Mouse (Mus musculus) lung, postnatal 0 days (tissue): ENCODE data around the gene Klk8. TPM values are rescaled to one million over a fixed set of nuclear protein-coding genes. Genes with fewer than 3 reads are reported as not detected.

Source experiments
- ATAC-seq: fragments of 200-750 bp; cut with Nextera tagmentation; 2 replicates; pipeline ENCODE4 v1.8.0; 2017; ENCODE audit warnings: moderate library complexity
- DNase-seq: peaks from one replicate; pipeline ENCODE4 v3.0.0-alpha.2; 2016; ENCODE audit warnings: low spot score
- H3K27ac ChIP-seq: fragments of 300-500 bp; sonication (generic); 2 replicates; pipeline ENCODE4 v1.5.1; 2014; ENCODE audit warnings: antibody characterized with exemption, mild to moderate bottlenecking, low read length, mixed read lengths
- H3K27me3 ChIP-seq: fragments of 300-500 bp; sonication (generic); replicated peaks from 2 replicates; pipeline ENCODE4 v1.6.1; 2014; ENCODE audit warnings: low read length, mixed read lengths; ENCODE audit not compliant: insufficient read depth
- H3K36me3 ChIP-seq: fragments of 300-500 bp; sonication (generic); 2 replicates; pipeline ENCODE4 v1.6.1; 2014; ENCODE audit warnings: low read length, mixed read lengths; ENCODE audit not compliant: insufficient read depth
- H3K4me1 ChIP-seq: fragments of 300-500 bp; sonication (generic); 2 replicates; pipeline ENCODE4 v1.6.1; 2014; ENCODE audit warnings: antibody characterized with exemption, low read depth, low read length, mixed read lengths; ENCODE audit not compliant: insufficient read depth
- H3K4me2 ChIP-seq: fragments of 300-500 bp; sonication (generic); replicated peaks from 2 replicates; pipeline ENCODE4 v1.6.1; 2014; ENCODE audit warnings: low read depth, mild to moderate bottlenecking, low read length, moderate library complexity, mixed read lengths
- H3K4me3 ChIP-seq: fragments of 300-500 bp; sonication (generic); 2 replicates; pipeline ENCODE4 v1.5.1; 2014; ENCODE audit warnings: low read depth, low read length
- H3K9ac ChIP-seq: fragments of 300-500 bp; sonication (generic); replicated peaks from 2 replicates; pipeline ENCODE4 v1.6.1; 2014; ENCODE audit warnings: low read depth, mild to moderate bottlenecking
- H3K9me3 ChIP-seq: fragments of 300-500 bp; sonication (generic); 2 replicates; pipeline ENCODE4 v1.6.1; 2016; ENCODE audit warnings: low read length, mixed read lengths
- CTCF ChIP-seq: IDR thresholded peaks from 2 replicates; pipeline ENCODE4 v1.5.1; 2016; ENCODE audit warnings: antibody characterized with exemption, mild to moderate bottlenecking
- EP300 ChIP-seq: IDR thresholded peaks from 2 replicates; pipeline ENCODE4 v1.6.1; 2016; ENCODE audit warnings: antibody characterized with exemption, mild to moderate bottlenecking, control low read depth
- WGBS: fragments of 180-500 bp; shearing (Covaris S2); extraction: QIAGEN DNeasy Blood & Tissue Kit; methylation state at CpG from one replicate; pipeline ENCODE4 v1.1.7; 2014; 5-methylcytosine and 5-hydroxymethylcytosine counted together
- polyA plus RNA-seq: library from polyadenylated mRNA; unstranded; fragments of >200 nt; fragmentation: Nextera tagmentation; extraction: Ambion mirVana; gene quantifications from 2 replicates; pipeline ENCODE4 v1.2.1, GENCODE M21; 2015

The Klk8 gene
- 41.9 and 47.1 TPM in 2 replicates for polyA plus RNA-seq

GRCm38 (mm10) chr7:43797333-43797769 is at the start of gene Klk8:
Gene Klk8, plus strand, starts transcription at chr7:43797577.
- peak within 1 kb of the TSS; percentile 50 for H3K4me3 ChIP-seq
- H3K9ac ChIP-seq, result peak within 1 kb of the TSS; percentile 34; the same call in 1 of the 2 replicates
- ATAC-seq (peak; percentile 49), DNase-seq (peak; percentile 29)
- no peaks in the 10 kb centered on the region for H3K27me3 ChIP-seq
- no peak within 1 kb of the TSS for H3K27ac ChIP-seq
- no peak for TF ChIP-seq CTCF
- no peak for TF ChIP-seq EP300
- H3K9me3 ChIP-seq, result no peaks in the 10 kb centered on the region
- peak within 1 kb of the TSS; percentile 78 for H3K4me2 ChIP-seq
- under 1% methylated on average over 28 of the region's 28 CpGs for WGBS
- H3K4me1 ChIP-seq, result peaks cover 4% of the 10 kb centered on the region; the same call in 1 of the 2 replicates
- no peaks in the 10 kb centered on the region for H3K36me3 ChIP-seq

GRCm38 (mm10) chr7:43747788-43748187 is 49.6 kb upstream of the Klk8 start:
- no peak overlapping the region for H3K4me3 ChIP-seq
- no peaks in the 10 kb centered on the region for H3K9me3 ChIP-seq
- no peaks in the 10 kb centered on the region for H3K27me3 ChIP-seq
- TF ChIP-seq CTCF (no peak), EP300 (peak; percentile 58)
- H3K9ac ChIP-seq, result no peak overlapping the region
- H3K36me3 ChIP-seq, result no peaks in the 10 kb centered on the region
- H3K27ac ChIP-seq, result peak overlapping the region; percentile 51
- 25% methylated on average over 1 of the region's 1 CpGs for WGBS
- H3K4me1 ChIP-seq, result no peaks in the 10 kb centered on the region
- no peak overlapping the region for H3K4me2 ChIP-seq
- ATAC-seq (peak; percentile 74), DNase-seq (peak; percentile 79)

- TF ChIP-seq EP300 (no peak), CTCF (no peak)
Observed at GRCm38 (mm10) chr7:43752806-43753205, 44.6 kb upstream of the Klk8 start.

GRCm38 (mm10) chr7:43766484-43766883 is 30.9 kb upstream of the Klk8 start:
- Histone ChIP-seq H3K9me3 (no peaks in the 10 kb centered on the region), H3K36me3 (no peaks in the 10 kb centered on the region), H3K9ac (no peak overlapping the region), H3K4me1 (no peaks in the 10 kb centered on the region), H3K27ac (no peak overlapping the region), H3K4me2 (no peak overlapping the region), H3K4me3 (no peak overlapping the region), H3K27me3 (no peaks in the 10 kb centered on the region)
- no peak for ATAC-seq
- TF ChIP-seq CTCF (no peak), EP300 (no peak)
- no peak for DNase-seq
- WGBS, result 31% methylated on average over 8 of the region's 8 CpGs

More at GRCm38 (mm10) chr7:43752806-43753205, 44.6 kb upstream of the Klk8 start:
- DNase-seq, result no peak
- Histone ChIP-seq H3K27me3 (no peaks in the 10 kb centered on the region), H3K4me3 (no peak overlapping the region), H3K9ac (no peak overlapping the region), H3K36me3 (no peaks in the 10 kb centered on the region), H3K4me2 (no peak overlapping the region), H3K4me1 (no peaks in the 10 kb centered on the region), H3K27ac (no peak overlapping the region), H3K9me3 (no peaks in the 10 kb centered on the region)
- ATAC-seq, result no peak
- 51% methylated on average over 2 of the region's 2 CpGs for WGBS

GRCm38 (mm10) chr7:43768597-43768996 is 28.8 kb upstream of the Klk8 start, which contains the start of gene Klk12:
Gene Klk12, plus strand, starts transcription at chr7:43768897.
- 70% methylated on average over 4 of the region's 4 CpGs for WGBS
- Histone ChIP-seq H3K4me3 (no peak within 1 kb of the TSS), H3K4me1 (no peaks in the 10 kb centered on the region), H3K27ac (no peak within 1 kb of the TSS), H3K4me2 (no peak within 1 kb of the TSS), H3K27me3 (no peaks in the 10 kb centered on the region), H3K9me3 (no peaks in the 10 kb centered on the region), H3K36me3 (no peaks in the 10 kb centered on the region), H3K9ac (no peak within 1 kb of the TSS)
- no peak for TF ChIP-seq EP300
- no peak for TF ChIP-seq CTCF
- DNase-seq, result no peak
- no peak for ATAC-seq

- Histone ChIP-seq H3K4me1 (no peaks in the 10 kb centered on the region), H3K4me2 (no peak overlapping the region), H3K4me3 (no peak overlapping the region), H3K27ac (no peak overlapping the region), H3K36me3 (no peaks in the 10 kb centered on the region), H3K9me3 (no peaks in the 10 kb centered on the region), H3K27me3 (no peaks in the 10 kb centered on the region), H3K9ac (no peak overlapping the region)
- DNase-seq, result no peak
- no peak for ATAC-seq
- 78% methylated on average over 8 of the region's 8 CpGs for WGBS
- no peak for TF ChIP-seq CTCF
- TF ChIP-seq EP300, result no peak
Observed at GRCm38 (mm10) chr7:43769636-43770035, 27.7 kb upstream of the Klk8 start.

GRCm38 (mm10) chr7:43770701-43771100 is 26.7 kb upstream of the Klk8 start:
- no peak overlapping the region for H3K4me3 ChIP-seq
- ATAC-seq (no peak), DNase-seq (no peak)
- no peak for TF ChIP-seq CTCF
- TF ChIP-seq EP300, result no peak
- WGBS, result 93% methylated on average over 10 of the region's 10 CpGs
- no peaks in the 10 kb centered on the region for H3K27me3 ChIP-seq
- H3K27ac ChIP-seq, result no peak overlapping the region
- H3K4me2 ChIP-seq, result no peak overlapping the region
- H3K36me3 ChIP-seq, result no peaks in the 10 kb centered on the region
- H3K9ac ChIP-seq, result no peak overlapping the region
- H3K4me1 ChIP-seq, result no peaks in the 10 kb centered on the region
- no peaks in the 10 kb centered on the region for H3K9me3 ChIP-seq
